Mouse (Mus musculus) lung, adult 2 months (tissue): ENCODE results near the gene Ctdnep1.

Experiments used
- CTCF ChIP-seq: fragments of 200-500 bp; IDR thresholded peaks from 2 replicates; pipeline ENCODE4 v1.5.1; 2011; ENCODE audit warnings: mild to moderate bottlenecking, low read length, control low read depth; ENCODE audit not compliant: insufficient read depth
- POLR2A ChIP-seq: fragments of 200-500 bp; IDR thresholded peaks from 2 replicates; pipeline ENCODE4 v1.6.1; 2011; ENCODE audit warnings: low read depth, mild to moderate bottlenecking, control low read depth, low read length, borderline replicate concordance; ENCODE audit errors: extremely low read depth

- TF ChIP-seq CTCF (no peak), POLR2A (no peak)
Observed at GRCm38 (mm10) chr11:69974907-69975306, 6.0 kb upstream of the Ctdnep1 start.
